Mouse (Mus musculus) subcutaneous adipose tissue, adult 2 months (tissue): ENCODE data around the gene Map3k7cl. TPM values are rescaled to one million over a fixed set of nuclear protein-coding genes. Genes with fewer than 3 reads are reported as not detected.

ENCODE experiments used
- polyA plus RNA-seq: library from polyadenylated mRNA; depleted of rRNA; stranded (reverse); fragments of >200 nt; gene quantifications from 2 replicates; pipeline ENCODE4 v1.2.3, GENCODE M21; 2012; ENCODE audit warnings: low replicate concordance; rRNA removed

Gene Map3k7cl
- 3.8 and 4.7 TPM in 2 replicates for polyA plus RNA-seq

DNA sequence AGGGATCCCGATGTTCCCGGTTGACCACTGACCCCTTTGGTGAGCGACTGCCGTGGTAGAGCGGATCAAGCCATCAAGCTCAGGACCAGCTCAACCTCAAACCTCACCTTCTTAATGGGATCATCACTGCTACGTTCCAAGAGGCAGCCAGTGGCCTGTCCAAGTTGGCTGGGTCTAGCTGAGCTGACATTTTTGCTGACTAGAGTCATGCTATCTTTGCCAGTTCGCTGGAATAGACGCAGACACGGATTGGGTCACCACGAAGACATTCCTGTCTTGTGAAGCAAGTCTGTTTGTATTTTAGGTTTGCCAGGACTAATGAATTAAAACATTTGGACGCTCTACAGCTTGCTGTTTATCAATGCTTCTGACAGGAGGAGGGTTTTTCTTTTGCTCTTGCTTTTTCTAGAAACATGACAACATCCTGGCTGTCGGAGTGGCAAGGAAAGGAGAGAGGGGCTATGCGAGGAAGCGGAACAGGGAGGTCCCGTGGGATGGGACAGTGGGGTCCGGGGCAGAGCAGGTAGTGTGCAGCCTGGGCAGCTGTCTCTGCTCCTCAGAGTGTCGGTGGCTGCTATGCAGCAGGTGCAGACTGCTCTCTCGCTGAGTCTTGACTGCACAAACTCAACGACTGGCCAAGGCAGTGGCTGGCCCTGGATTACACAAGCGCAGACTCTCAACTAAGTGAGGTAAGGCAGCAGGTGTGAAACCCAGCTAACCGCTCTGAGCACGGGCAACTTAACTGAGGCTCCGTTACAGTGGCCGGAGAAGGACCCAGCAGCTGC is at the start of gene Map3k7cl:
TSS of gene Map3k7cl (plus strand) at position 424 of the 785 bp plus-strand sequence.

Other genes with a start within 250 kb of the Map3k7cl start
- 10.2 and 13.2 TPM in 2 replicates for gene N6amt1, start 199.1 kb upstream of the Map3k7cl start, polyA plus RNA-seq
- 8.2 and 10.6 TPM in 2 replicates for gene Ltn1, start 120.7 kb upstream of the Map3k7cl start, polyA plus RNA-seq
- 3.0 and 4.7 TPM in 2 replicates for gene Rwdd2b, start 112.8 kb upstream of the Map3k7cl start, polyA plus RNA-seq
- 23.4 and 30.0 TPM in 2 replicates for gene Usp16, start 98.6 kb upstream of the Map3k7cl start, polyA plus RNA-seq
- gene Cct8, start 57.5 kb upstream of the Map3k7cl start, polyA plus RNA-seq: 30.7 and 43.1 TPM in 2 replicates
- gene Bach1, start 145.6 kb downstream of the Map3k7cl start, polyA plus RNA-seq: 7.7 and 12.6 TPM in 2 replicates